Mouse (Mus musculus): ENCODE measurements at regions not wholly inside any gene's neighbourhood (a gene's known extent, or its start where the extent isn't known, plus 50 kb on each side); places are given as distances from the start of the nearest gene placed in this dataset.

DNA sequence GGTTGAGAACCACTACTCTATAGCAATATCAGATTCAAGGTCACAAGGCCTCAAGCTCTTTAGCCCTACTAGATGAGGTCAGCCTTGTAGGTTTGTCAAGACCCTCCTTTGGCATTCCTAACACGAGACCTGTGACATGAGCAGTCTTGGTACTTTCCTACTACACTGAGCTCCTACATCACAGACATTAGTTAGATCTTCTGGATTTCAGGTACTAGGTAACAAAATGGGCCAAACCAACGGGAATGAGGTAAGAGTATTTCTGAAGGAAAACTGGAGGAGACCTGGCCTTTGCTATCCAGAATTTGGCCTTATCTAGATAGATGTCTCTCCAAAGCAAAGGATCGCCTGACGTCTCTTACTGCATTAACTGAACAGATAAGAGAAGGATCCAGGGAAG lies 93.7 kb upstream of the Cpsf6 start:
- TF ChIP-seq POLR2A (IDR thresholded peaks at IDR 0.05; ENCODE audit: low read depth, low read length) = no peak
- no peak for TF ChIP-seq CTCF (conservative IDR thresholded peaks at IDR 0.05; ENCODE audit: insufficient read depth, insufficient read length, low read depth, low read length)

All from kidney, adult 2 months (tissue).